Mouse (Mus musculus): ENCODE measurements at regions not wholly inside any gene's neighbourhood (a gene's known extent, or its start where the extent isn't known, plus 50 kb on each side); places are given as distances from the start of the nearest gene placed in this dataset.
A peak's percentile ranks its signal among the peaks of the same experiment; 100 is the strongest.

DNA sequence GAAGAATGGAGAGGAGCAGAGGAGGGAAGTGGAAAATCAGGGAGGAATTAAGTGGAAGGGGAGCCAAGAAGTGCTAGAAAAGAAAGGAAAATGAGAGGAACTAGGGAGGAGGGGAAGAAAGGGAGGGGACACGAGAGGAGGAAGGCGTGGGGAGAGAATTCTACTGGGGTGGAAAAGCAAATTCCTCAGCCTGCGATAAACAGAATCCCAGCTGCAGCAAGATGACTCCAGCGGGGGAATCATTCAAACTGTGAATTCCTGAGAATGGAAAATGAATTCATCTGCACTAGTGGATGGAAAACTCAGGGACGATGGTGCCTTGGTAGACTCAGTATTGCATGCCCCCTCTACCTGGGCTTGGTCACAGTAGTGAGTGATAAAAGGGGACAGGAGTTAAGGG is 322.6 kb downstream of the Bcor start:
- no peaks in the 10 kb centered on the region for H3K27me3 ChIP-seq (replicated peaks; ENCODE audit: control insufficient read depth, insufficient read depth, low read length)
- H3K4me1 ChIP-seq (ENCODE audit: control insufficient read depth, insufficient read depth, low read length) = no peaks in the 10 kb centered on the region
- H3K36me3 ChIP-seq (ENCODE audit: control insufficient read depth, insufficient read depth, low read length) = no peaks in the 10 kb centered on the region
- WGBS = 48% methylated on average over 5 of the region's 5 CpGs
- H3K27ac ChIP-seq (ENCODE audit: insufficient read depth, low read depth, low read length) = no peak overlapping the region
- TF ChIP-seq POLR2A (IDR thresholded peaks at IDR 0.05; ENCODE audit: low read depth, low read length) (no peak), CTCF (conservative IDR thresholded peaks at IDR 0.05; ENCODE audit: insufficient read depth, insufficient read length, low read depth, low read length) (no peak)
- DNase-seq = no peak
- no peak overlapping the region for H3K4me3 ChIP-seq (ENCODE audit: insufficient read depth, low read depth, low read length)

DNA sequence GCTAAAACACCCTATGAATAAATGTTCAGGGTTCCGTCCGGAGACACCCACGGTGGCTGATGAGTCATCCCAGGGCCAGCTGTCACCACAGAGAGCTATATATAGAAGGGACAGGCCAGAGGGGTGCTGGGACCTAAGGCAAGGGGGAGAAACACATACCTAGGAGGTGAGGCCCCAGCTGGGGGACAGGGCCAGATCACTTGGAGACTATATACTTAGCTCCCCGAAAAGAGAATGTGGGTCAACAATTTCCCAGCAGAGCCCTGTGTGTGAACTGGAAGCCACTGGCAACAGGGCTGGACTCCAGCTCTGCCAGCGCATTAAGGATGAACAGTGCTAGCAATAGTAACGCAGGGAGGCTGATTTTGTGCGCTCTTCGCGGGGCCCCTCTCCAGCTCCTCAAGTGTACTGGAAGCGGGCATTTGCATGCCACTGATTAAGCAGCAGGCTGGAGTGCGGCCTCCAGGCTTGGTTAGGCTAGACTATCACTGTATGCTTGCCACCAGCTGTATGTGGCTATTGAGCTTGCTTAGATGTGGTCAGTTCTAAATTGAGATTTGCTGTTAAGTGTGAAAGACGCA is 320.4 kb downstream of the Bcor start:
- Histone ChIP-seq H3K36me3 (ENCODE audit: control insufficient read depth, insufficient read depth, low read length) (no peaks in the 10 kb centered on the region), H3K4me1 (ENCODE audit: control insufficient read depth, insufficient read depth, low read length) (no peaks in the 10 kb centered on the region), H3K27me3 (replicated peaks; ENCODE audit: control insufficient read depth, insufficient read depth, low read length) (no peaks in the 10 kb centered on the region), H3K27ac (ENCODE audit: insufficient read depth, low read depth, low read length) (peak overlapping the region; percentile 38), H3K4me3 (ENCODE audit: insufficient read depth, low read depth, low read length) (no peak overlapping the region)
- TF ChIP-seq POLR2A (IDR thresholded peaks at IDR 0.05; ENCODE audit: low read depth, low read length) (no peak), CTCF (conservative IDR thresholded peaks at IDR 0.05; ENCODE audit: insufficient read depth, insufficient read length, low read depth, low read length) (no peak)
- peak; percentile 36 for DNase-seq
- WGBS = 67% methylated on average over 12 of the region's 12 CpGs

DNA sequence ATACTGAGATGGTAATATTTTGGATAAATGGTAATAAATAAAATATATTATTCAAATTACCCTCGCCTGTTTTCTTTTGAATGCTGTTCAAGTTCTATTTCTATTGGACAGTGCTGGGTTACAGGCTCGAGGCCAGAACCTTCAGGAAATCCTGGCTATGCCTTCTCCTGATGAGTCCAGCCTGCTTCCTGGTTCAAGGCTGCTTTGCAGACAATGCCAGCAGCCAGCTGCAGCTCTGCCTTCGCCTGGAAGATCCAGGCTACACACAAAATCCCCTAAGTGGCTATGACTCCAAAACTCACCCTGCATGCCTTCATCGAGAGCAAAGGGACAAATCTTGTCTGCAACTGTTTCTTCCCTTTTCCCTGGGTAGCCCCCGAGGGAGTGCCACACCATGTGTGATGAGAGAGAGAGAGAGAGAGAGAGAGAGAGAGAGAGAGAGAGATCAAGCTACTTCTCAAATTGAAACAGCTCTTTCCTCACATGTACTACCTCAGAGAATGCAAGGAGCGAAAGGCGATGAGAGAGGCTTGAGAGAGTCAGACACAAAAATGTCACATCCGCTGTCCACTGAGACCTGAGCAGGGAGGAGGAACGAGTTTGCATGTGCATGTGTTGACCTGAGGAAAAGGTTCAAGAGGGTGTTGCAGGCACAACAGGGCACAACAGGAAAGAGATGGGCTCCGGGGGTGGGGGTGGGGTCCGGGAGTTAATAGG is 319.7 kb downstream of the Bcor start:
- WGBS = 59% methylated on average over 11 of the region's 11 CpGs
- Histone ChIP-seq H3K4me1 (ENCODE audit: control insufficient read depth, insufficient read depth, low read length) (no peaks in the 10 kb centered on the region), H3K4me3 (ENCODE audit: insufficient read depth, low read depth, low read length) (no peak overlapping the region), H3K36me3 (ENCODE audit: control insufficient read depth, insufficient read depth, low read length) (no peaks in the 10 kb centered on the region), H3K27ac (ENCODE audit: insufficient read depth, low read depth, low read length) (no peak overlapping the region; the same call in 1 of the 2 replicates), H3K27me3 (replicated peaks; ENCODE audit: control insufficient read depth, insufficient read depth, low read length) (no peaks in the 10 kb centered on the region)
- DNase-seq = peak; percentile 56
- TF ChIP-seq POLR2A (IDR thresholded peaks at IDR 0.05; ENCODE audit: low read depth, low read length) (no peak), CTCF (conservative IDR thresholded peaks at IDR 0.05; ENCODE audit: insufficient read depth, insufficient read length, low read depth, low read length) (no peak)

- H3K36me3 ChIP-seq (ENCODE audit: control insufficient read depth, insufficient read depth, low read length) = no peaks in the 10 kb centered on the region
- H3K27me3 ChIP-seq (replicated peaks; ENCODE audit: control insufficient read depth, insufficient read depth, low read length) = no peaks in the 10 kb centered on the region
- no peak for DNase-seq
- no peak overlapping the region for H3K4me3 ChIP-seq (ENCODE audit: insufficient read depth, low read depth, low read length)
- no peak for TF ChIP-seq POLR2A (IDR thresholded peaks at IDR 0.05; ENCODE audit: low read depth, low read length)
- no peaks in the 10 kb centered on the region for H3K4me1 ChIP-seq (ENCODE audit: control insufficient read depth, insufficient read depth, low read length)
- no peak overlapping the region for H3K27ac ChIP-seq (ENCODE audit: insufficient read depth, low read depth, low read length)
- 86% methylated on average over 2 of the region's 2 CpGs for WGBS
Observed at GRCm38 (mm10) chrX:11845566-11845965, 314.6 kb downstream of the Bcor start.

DNA sequence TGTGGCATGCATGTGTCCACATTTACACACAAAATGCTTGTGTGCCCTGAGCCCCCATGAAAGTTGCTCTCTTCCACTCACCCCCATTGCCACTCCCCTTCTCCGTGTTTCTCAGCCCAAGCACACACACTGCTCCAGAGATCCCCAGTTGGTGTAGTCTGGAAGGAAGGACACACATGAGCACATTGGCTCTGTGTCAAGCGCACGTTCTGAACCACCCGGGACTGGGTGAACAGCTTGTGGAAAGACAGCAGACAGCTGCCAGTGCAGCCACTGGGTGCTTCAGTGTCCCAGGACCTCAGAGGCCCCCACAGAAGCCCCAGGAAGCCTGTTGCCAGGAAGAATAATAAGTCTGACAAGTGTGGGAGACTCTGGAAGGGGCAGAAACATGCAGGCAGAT is 304.2 kb downstream of the Bcor start:
- no peak for DNase-seq
- Histone ChIP-seq H3K27me3 (replicated peaks; ENCODE audit: control insufficient read depth, insufficient read depth, low read length) (no peaks in the 10 kb centered on the region), H3K36me3 (ENCODE audit: control insufficient read depth, insufficient read depth, low read length) (no peaks in the 10 kb centered on the region), H3K27ac (ENCODE audit: insufficient read depth, low read depth, low read length) (no peak overlapping the region), H3K4me1 (ENCODE audit: control insufficient read depth, insufficient read depth, low read length) (no peaks in the 10 kb centered on the region), H3K4me3 (ENCODE audit: insufficient read depth, low read depth, low read length) (no peak overlapping the region)
- WGBS = 46% methylated on average over 4 of the region's 4 CpGs
- TF ChIP-seq POLR2A (IDR thresholded peaks at IDR 0.05; ENCODE audit: low read depth, low read length) = no peak
- TF ChIP-seq CTCF (conservative IDR thresholded peaks at IDR 0.05; ENCODE audit: insufficient read depth, insufficient read length, low read depth, low read length) = no peak

DNA sequence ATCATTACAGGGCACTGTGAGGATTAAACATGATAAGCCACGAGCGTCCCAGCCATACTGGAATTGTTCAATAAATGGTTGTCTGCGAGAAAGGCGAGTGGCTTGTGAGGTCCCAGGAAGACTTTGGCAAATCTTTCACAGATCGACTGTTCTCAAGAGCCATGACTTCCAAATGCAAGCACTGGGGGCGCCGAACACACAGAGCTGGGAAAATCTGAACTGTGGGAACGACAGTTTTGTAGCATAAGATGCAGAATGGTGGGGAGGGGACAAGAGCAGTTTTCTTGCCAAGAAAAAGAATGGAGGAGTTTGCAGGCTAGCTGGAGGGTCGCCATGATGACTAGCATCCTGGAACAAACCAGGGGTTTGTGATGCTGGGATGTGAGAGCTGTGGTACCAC is 300.8 kb downstream of the Bcor start:
- Histone ChIP-seq H3K36me3 (ENCODE audit: control insufficient read depth, insufficient read depth, low read length) (no peaks in the 10 kb centered on the region), H3K4me1 (ENCODE audit: control insufficient read depth, insufficient read depth, low read length) (no peaks in the 10 kb centered on the region), H3K27ac (ENCODE audit: insufficient read depth, low read depth, low read length) (no peak overlapping the region), H3K27me3 (replicated peaks; ENCODE audit: control insufficient read depth, insufficient read depth, low read length) (no peaks in the 10 kb centered on the region), H3K4me3 (ENCODE audit: insufficient read depth, low read depth, low read length) (no peak overlapping the region)
- TF ChIP-seq CTCF (conservative IDR thresholded peaks at IDR 0.05; ENCODE audit: insufficient read depth, insufficient read length, low read depth, low read length) = no peak; the same call in 1 of the 2 replicates
- TF ChIP-seq POLR2A (IDR thresholded peaks at IDR 0.05; ENCODE audit: low read depth, low read length) = no peak
- 59% methylated on average over 9 of the region's 9 CpGs for WGBS
- no peak for DNase-seq

DNA sequence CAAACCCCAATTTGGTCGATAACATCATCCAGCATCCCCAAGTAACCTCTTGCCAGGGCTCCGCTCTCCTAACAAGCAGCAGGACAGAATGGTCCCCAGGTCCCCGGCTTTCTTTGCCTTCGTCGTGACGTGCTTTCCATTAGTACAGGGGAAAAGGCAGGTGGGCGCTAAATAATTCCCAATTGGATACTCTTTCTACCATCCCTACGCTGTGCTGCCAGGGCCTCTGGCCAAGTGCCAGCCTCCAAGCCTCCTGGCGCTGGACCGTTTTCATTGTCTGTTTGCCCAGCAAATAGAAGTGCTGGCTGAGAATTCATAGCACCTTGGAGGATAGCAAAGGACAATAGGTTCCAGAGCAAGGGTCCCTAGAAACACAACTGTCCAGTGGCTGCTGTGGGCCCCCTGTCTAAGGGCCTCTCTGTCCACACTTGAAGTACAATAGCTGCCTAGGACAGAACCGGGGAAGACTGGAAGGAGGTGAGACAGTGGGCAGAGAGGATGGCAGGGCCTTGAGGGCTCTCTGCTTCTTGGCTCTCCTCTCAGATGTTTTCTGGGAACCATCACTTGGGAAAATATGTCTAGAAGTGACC is 298.9 kb downstream of the Bcor start:
- H3K36me3 ChIP-seq (ENCODE audit: control insufficient read depth, insufficient read depth, low read length) = no peaks in the 10 kb centered on the region
- no peak for TF ChIP-seq CTCF (conservative IDR thresholded peaks at IDR 0.05; ENCODE audit: insufficient read depth, insufficient read length, low read depth, low read length)
- TF ChIP-seq POLR2A (IDR thresholded peaks at IDR 0.05; ENCODE audit: low read depth, low read length) = no peak
- WGBS = 68% methylated on average over 11 of the region's 11 CpGs
- DNase-seq = no peak
- H3K27me3 ChIP-seq (replicated peaks; ENCODE audit: control insufficient read depth, insufficient read depth, low read length) = no peaks in the 10 kb centered on the region
- H3K4me1 ChIP-seq (ENCODE audit: control insufficient read depth, insufficient read depth, low read length) = no peaks in the 10 kb centered on the region
- no peak overlapping the region for H3K27ac ChIP-seq (ENCODE audit: insufficient read depth, low read depth, low read length)
- no peak overlapping the region for H3K4me3 ChIP-seq (ENCODE audit: insufficient read depth, low read depth, low read length)
